Mouse (Mus musculus) MEL (cell line): ENCODE measurements around the gene Clcn5. TPM values are rescaled to one million over a fixed set of nuclear protein-coding genes. Genes with fewer than 3 reads are reported as not detected.

ENCODE experiments used
- DNase-seq: peaks from one replicate; pipeline ENCODE4 v3.0.0; 2011; ENCODE audit warnings: low read depth, low spot score
- H3K27ac ChIP-seq: 2 replicates; pipeline ENCODE4 v1.5.1; 2012; ENCODE audit warnings: low read depth, mild to moderate bottlenecking, control low read depth, low read length, moderate library complexity; ENCODE audit not compliant: control insufficient read depth
- H3K27me3 ChIP-seq, 2 experiments: fragments of 150-350 bp in 1 of 2; sonication (generic) in 1 of 2; 2 replicates each; pipeline ENCODE4 v1.6.1; 2012; ENCODE audit warnings: low read length in 2 of 2, mild to moderate bottlenecking in 2 of 2, improper control_type of control experiment in 1 of 2, moderate library complexity in 1 of 2; ENCODE audit not compliant: insufficient read depth in 2 of 2, control insufficient read depth in 1 of 2
- H3K36me3 ChIP-seq, 2 experiments: 2 replicates each; pipeline ENCODE4 v1.6.1; 2012 to 2014; ENCODE audit warnings: low read length in 2 of 2, improper control_type of control experiment in 1 of 2, inconsistent platforms in 1 of 2, mild to moderate bottlenecking in 1 of 2; ENCODE audit not compliant: insufficient read depth in 2 of 2, control insufficient read depth in 1 of 2
- H3K4me1 ChIP-seq, 2 experiments: fragments of 150-350 bp in 1 of 2; sonication (generic) in 1 of 2; 2 replicates each; pipeline ENCODE4 v1.6.1; 2012; ENCODE audit warnings: low read length in 2 of 2, improper control_type of control experiment in 1 of 2, mild to moderate bottlenecking in 1 of 2; ENCODE audit not compliant: insufficient read depth in 2 of 2, control insufficient read depth in 1 of 2
- H3K4me3 ChIP-seq, 2 experiments: fragments of 150-350 bp in 1 of 2; sonication (generic) in 1 of 2; 2 replicates each; pipeline ENCODE4 v1.5.1; 2012; ENCODE audit warnings: low read depth in 2 of 2, low read length in 2 of 2, mild to moderate bottlenecking in 2 of 2, moderate library complexity in 2 of 2, control low read depth in 1 of 2, improper control_type of control experiment in 1 of 2; ENCODE audit not compliant: control insufficient read depth in 1 of 2, insufficient read depth in 1 of 2
- H3K79me2 ChIP-seq: 2 replicates; pipeline ENCODE4 v1.6.1; 2012; ENCODE audit warnings: mild to moderate bottlenecking, low read length, moderate library complexity; ENCODE audit not compliant: control insufficient read depth, poor library complexity, insufficient read depth
- H3K9ac ChIP-seq: 2 replicates; pipeline ENCODE4 v1.6.1; 2012; ENCODE audit warnings: low read depth, mild to moderate bottlenecking, control low read depth, low read length, moderate library complexity; ENCODE audit not compliant: control insufficient read depth, poor library complexity, severe bottlenecking
- H3K9me3 ChIP-seq: fragments of 150-350 bp; sonication (generic); replicated peaks from 2 replicates; pipeline ENCODE4 v1.6.1; 2012; ENCODE audit warnings: mild to moderate bottlenecking, low read length, improper control_type of control experiment, moderate library complexity; ENCODE audit not compliant: insufficient read depth
- CTCF ChIP-seq, 3 experiments: IDR thresholded peaks in 2 of 3; conservative IDR thresholded peaks in 1 of 3; 2 replicates each; pipeline ENCODE4 v1.5.1; 2011 to 2012; ENCODE audit warnings: low read length in 3 of 3, low read depth in 2 of 3, mild to moderate bottlenecking in 2 of 3, improper control_type of control experiment in 1 of 3, inconsistent platforms in 1 of 3, mixed read lengths in 1 of 3, moderate library complexity in 1 of 3; ENCODE audit not compliant: control insufficient read depth in 1 of 3, insufficient read depth in 1 of 3, poor library complexity in 1 of 3, severe bottlenecking in 1 of 3
- ELF1 ChIP-seq: IDR thresholded peaks from 2 replicates; pipeline ENCODE4 v1.6.1; 2014; ENCODE audit warnings: low read depth, mild to moderate bottlenecking, inconsistent platforms, low read length, improper control_type of control experiment, moderate library complexity
- MXI1 ChIP-seq: IDR thresholded peaks from 2 replicates; pipeline ENCODE4 v1.6.1; 2011; ENCODE audit warnings: mild to moderate bottlenecking, low read depth, low read length, improper control_type of control experiment
- POLR2AphosphoS2 ChIP-seq: IDR thresholded peaks from 2 replicates; pipeline ENCODE4 v1.6.1; 2011; ENCODE audit warnings: low read length, improper control_type of control experiment
- polyA plus RNA-seq, 2 experiments: library from polyadenylated mRNA; stranded (reverse) in 1 of 2; unstranded in 1 of 2; fragments of >175 nt in 1 of 2; fragments of >200 nt in 1 of 2; gene quantifications; 2 replicates each; pipeline versions ENCODE4 v1.2.1 to v1.2.4; 2012; ENCODE audit warnings: low replicate concordance in 2 of 2, low read depth in 1 of 2; ENCODE audit not compliant: insufficient read length in 2 of 2, insufficient read depth in 1 of 2, missing spikeins in 1 of 2
- total RNA-seq: library from RNA; depleted of rRNA; stranded (reverse); fragments of 300-350 nt; gene quantifications from 2 replicates; pipeline ENCODE4 v1.2.3, GENCODE M21; 2012; rRNA removed

Gene Clcn5
- total and polyA plus RNA-seq, 3 experiments, result 8.1 to 10.4 TPM; not detected in 1

DNA sequence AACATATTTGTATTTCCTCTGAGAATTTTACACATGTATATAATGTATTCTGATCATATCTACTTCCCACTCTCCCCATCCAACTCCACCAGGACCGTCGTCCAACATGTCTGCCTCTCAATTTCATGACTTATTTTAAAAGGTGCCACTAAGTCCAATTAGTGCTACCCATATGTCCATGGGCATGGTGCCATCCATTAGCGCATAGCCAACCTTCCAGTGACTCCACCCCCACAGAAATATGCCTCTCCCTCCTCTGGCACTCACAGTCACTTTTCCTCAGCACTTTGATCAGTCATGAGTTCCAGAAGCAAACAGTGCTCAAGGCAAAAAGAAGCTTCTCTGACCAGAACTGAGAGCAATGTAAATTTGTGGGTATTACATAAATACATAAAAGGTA, 204.3 kb downstream of the Clcn5 start:
- H3K9me3 ChIP-seq, result no peaks in the 10 kb centered on the region
- TF ChIP-seq ELF1 (no peak), CTCF (IDR thresholded peaks at IDR 0.05 in 2 of 3, conservative IDR thresholded peaks at IDR 0.05 in 1 of 3; ENCODE audit: control insufficient read depth in 1 of 3, insufficient read depth in 1 of 3, low read depth in 2 of 3, low read length in 3 of 3, poor library complexity in 1 of 3, severe bottlenecking in 1 of 3) (no peak), POLR2AphosphoS2 (no peak), MXI1 (no peak)
- TF ChIP-seq, all 39 proteins: peak for 0

More for the DNA sequence above, 204.3 kb downstream of the Clcn5 start:
- H3K27me3 ChIP-seq, result no peaks in the 10 kb centered on the region
- H3K79me2 ChIP-seq, result no peaks in the 10 kb centered on the region
- no peak overlapping the region for H3K4me3 ChIP-seq
- no peak overlapping the region for H3K9ac ChIP-seq
- no peak for DNase-seq
- H3K27ac ChIP-seq, result no peak overlapping the region
- H3K4me1 ChIP-seq, result no peaks in the 10 kb centered on the region
- no peaks in the 10 kb centered on the region for H3K36me3 ChIP-seq

Other genes starting within 250 kb of the Clcn5 start
- 2.7 and 3.6 TPM in 2 replicates for gene Usp27x, start 56.5 kb upstream of the Clcn5 start, total RNA-seq
- gene Usp27x, start 56.5 kb upstream of the Clcn5 start, polyA plus RNA-seq, result 1 to 10 TPM in 1 of 2 experiments, not detected in 1; 3.9 TPM